Mouse (Mus musculus) telencephalon, adult 2 months (tissue): ENCODE measurements at regions not wholly inside any gene's neighbourhood (a gene's known extent, or its start where the extent isn't known, plus 50 kb on each side); places are given as distances from the start of the nearest gene placed in this dataset.

Experiments used
- DNase-seq: peaks from one replicate; pipeline ENCODE4 v3.0.0-alpha.2; 2011; ENCODE audit warnings: low read depth, low spot score

- DNase-seq, result peak; percentile 23
These were observed 77.7 kb downstream of the Fam76b start for GRCm38 (mm10) chr9:13905086-13905669.

GRCm38 (mm10) chr9:13906736-13907135, 79.2 kb downstream of the Fam76b start:
- no peak for DNase-seq

GRCm38 (mm10) chr9:13909604-13910003, 82.1 kb downstream of the Fam76b start:
- DNase-seq, result no peak

GRCm38 (mm10) chr9:13910091-13910490, 82.6 kb downstream of the Fam76b start:
- DNase-seq, result no peak

GRCm38 (mm10) chr9:13913459-13913858, 85.9 kb downstream of the Fam76b start:
- DNase-seq, result no peak

GRCm38 (mm10) chr9:13914131-13914530, 86.6 kb downstream of the Fam76b start:
- DNase-seq, result no peak

GRCm38 (mm10) chr9:13914847-13915246, 87.3 kb downstream of the Fam76b start:
- DNase-seq, result peak; percentile 21

GRCm38 (mm10) chr9:13916837-13917236, 89.3 kb downstream of the Fam76b start:
- DNase-seq, result no peak

GRCm38 (mm10) chr9:13918606-13919202, 91.2 kb downstream of the Fam76b start:
- peak; percentile 35 for DNase-seq

GRCm38 (mm10) chr9:13919739-13920410, 92.4 kb downstream of the Fam76b start:
- no peak for DNase-seq

GRCm38 (mm10) chr9:13920623-13921022, 93.1 kb downstream of the Fam76b start:
- DNase-seq, result no peak

GRCm38 (mm10) chr9:13932001-13932508, 104.5 kb downstream of the Fam76b start:
- no peak for DNase-seq

- no peak for DNase-seq
These were observed 105.9 kb downstream of the Fam76b start for GRCm38 (mm10) chr9:13933404-13933803.

GRCm38 (mm10) chr9:13937301-13937700, 109.8 kb downstream of the Fam76b start:
- DNase-seq, result no peak

- DNase-seq, result no peak
These were observed 119.0 kb downstream of the Fam76b start for GRCm38 (mm10) chr9:13946519-13946918.

- DNase-seq, result no peak
These were observed 124.6 kb downstream of the Fam76b start for GRCm38 (mm10) chr9:13952157-13952556.

GRCm38 (mm10) chr9:13963140-13963763, 135.7 kb downstream of the Fam76b start:
- no peak for DNase-seq

- no peak for DNase-seq
These were observed 136.3 kb downstream of the Fam76b start for GRCm38 (mm10) chr9:13963796-13964195.

GRCm38 (mm10) chr9:13964256-13964655, 136.7 kb downstream of the Fam76b start:
- DNase-seq, result no peak

GRCm38 (mm10) chr9:13966212-13966611, 138.7 kb downstream of the Fam76b start:
- no peak for DNase-seq

GRCm38 (mm10) chr9:13969262-13969661, 141.7 kb downstream of the Fam76b start:
- no peak for DNase-seq

- no peak for DNase-seq
These were observed 146.1 kb downstream of the Fam76b start for GRCm38 (mm10) chr9:13973600-13973999.
